Mouse (Mus musculus) layer of hippocampus, adult 6 months (tissue): Measurements from ENCODE around the gene Vmn1r112. TPM values are rescaled to one million over a fixed set of nuclear protein-coding genes. Genes with fewer than 3 reads are reported as not detected.

ENCODE experiments used
- long read RNA-seq, 2 experiments: library from polyadenylated mRNA; unstranded; transcript quantifications; one replicate each; pipeline ENCODE4 v2.0.0; 2019 to 2020
- polyA plus RNA-seq: library from polyadenylated mRNA; unstranded; fragments of <200 nt; fragmentation: Nextera tagmentation; gene quantifications from 2 replicates; pipeline ENCODE4 v1.2.3, GENCODE M21; 2021

Gene Vmn1r112
- polyA plus RNA-seq, result not detected in 2 replicates
- long read RNA-seq, experiment 1, result 0 reads
- long read RNA-seq, experiment 2, result 0 reads

GRCm38 (mm10) chr7:20770885-20771284 is at the start of gene Vmn1r112:
Vmn1r112 (plus strand) TSS chr7:20771185.

GRCm38 (mm10) chr7:20730524-20730923 is 40.5 kb upstream of the Vmn1r112 start, which contains the start of gene Gm10668:
Gm10668 (minus strand) TSS chr7:20730624.

GRCm38 (mm10) chr7:20786985-20787384 is 16.0 kb downstream of the Vmn1r112 start, which contains the start of gene Vmn1r113:
Vmn1r113 (plus strand) TSS chr7:20787285.

GRCm38 (mm10) chr7:20812086-20812485 is 41.1 kb downstream of the Vmn1r112 start, which contains the start of gene Vmn1r114:
Vmn1r114 (minus strand) TSS chr7:20812186.

Other genes with a start within 250 kb of the Vmn1r112 start
- gene Vmn1r104, start 237.3 kb upstream of the Vmn1r112 start, polyA plus RNA-seq, result not detected in 2 replicates
- not detected in 2 replicates for gene Gm5726, start 225.4 kb upstream of the Vmn1r112 start, polyA plus RNA-seq
- not detected in 2 replicates for gene Gm4141, start 194.9 kb upstream of the Vmn1r112 start, polyA plus RNA-seq
- gene Gm4513, start 172.2 kb upstream of the Vmn1r112 start, polyA plus RNA-seq, result not detected in 2 replicates
- not detected in 2 replicates for gene Vmn1r107, start 102.3 kb upstream of the Vmn1r112 start, polyA plus RNA-seq
- gene Vmn1r111, start 68.0 kb upstream of the Vmn1r112 start, polyA plus RNA-seq, result not detected in 2 replicates
- not detected in 2 replicates for gene Gm10668, start 40.6 kb upstream of the Vmn1r112 start, polyA plus RNA-seq
- not detected in 2 replicates for gene Vmn1r113, start 16.1 kb downstream of the Vmn1r112 start, polyA plus RNA-seq
- gene Vmn1r114, start 41.0 kb downstream of the Vmn1r112 start, polyA plus RNA-seq, result not detected in 2 replicates
- gene Vmn1r115, start 73.8 kb downstream of the Vmn1r112 start, polyA plus RNA-seq, result not detected in 2 replicates
- not detected in 2 replicates for gene Vmn1r116, start 101.1 kb downstream of the Vmn1r112 start, polyA plus RNA-seq
- gene Vmn1r117, start 112.9 kb downstream of the Vmn1r112 start, polyA plus RNA-seq, result not detected in 2 replicates
- gene Vmn1r118, start 141.2 kb downstream of the Vmn1r112 start, polyA plus RNA-seq, result not detected in 2 replicates
- gene Vmn1r119, start 241.3 kb downstream of the Vmn1r112 start, polyA plus RNA-seq, result not detected in 2 replicates